Mouse (Mus musculus) kidney, postnatal 14 days (tissue): ENCODE measurements around the gene Hoxb8.
A peak's percentile ranks its signal among the peaks of the same experiment; 100 is the strongest.

Experiments
- DNase-seq: peaks from one replicate; pipeline ENCODE4 v3.0.0; 2022; ENCODE audit warnings: mixed read lengths

Hoxb8 gene

GRCm38 (mm10) chr11:96301837-96302236, 20.1 kb downstream of the Hoxb8 start:
- peak; percentile 91 for DNase-seq

GRCm38 (mm10) chr11:96302381-96303150, 20.9 kb downstream of the Hoxb8 start:
- DNase-seq, result peak; percentile 23

- peak; percentile 94 for DNase-seq
Measured at GRCm38 (mm10) chr11:96303151-96304099, 21.7 kb downstream of the Hoxb8 start, which contains the start of gene Hoxb5. Gene Hoxb5, plus strand, starts transcription at chr11:96303336.

- DNase-seq, result peak; percentile 53
Measured at GRCm38 (mm10) chr11:96304381-96305195, 22.9 kb downstream of the Hoxb8 start.

- DNase-seq, result no peak
Measured at GRCm38 (mm10) chr11:96305505-96306182, 23.9 kb downstream of the Hoxb8 start.

- no peak for DNase-seq
Measured at GRCm38 (mm10) chr11:96306183-96306907, 24.6 kb downstream of the Hoxb8 start.

GRCm38 (mm10) chr11:96306908-96307269, 25.2 kb downstream of the Hoxb8 start:
- DNase-seq, result peak; percentile 76

- DNase-seq, result no peak
Measured at GRCm38 (mm10) chr11:96308763-96309162, 27.1 kb downstream of the Hoxb8 start.

- DNase-seq, result peak; percentile 82
Measured at GRCm38 (mm10) chr11:96309288-96309687, 27.6 kb downstream of the Hoxb8 start.

GRCm38 (mm10) chr11:96310183-96310938, 28.7 kb downstream of the Hoxb8 start:
- no peak for DNase-seq

GRCm38 (mm10) chr11:96311097-96311496, 29.4 kb downstream of the Hoxb8 start:
- no peak for DNase-seq

- peak; percentile 90 for DNase-seq
Measured at GRCm38 (mm10) chr11:96311520-96312417, 30.1 kb downstream of the Hoxb8 start.

- no peak for DNase-seq
Measured at GRCm38 (mm10) chr11:96313134-96313533, 31.4 kb downstream of the Hoxb8 start.

- no peak for DNase-seq
Measured at GRCm38 (mm10) chr11:96313806-96314428, 32.2 kb downstream of the Hoxb8 start.

GRCm38 (mm10) chr11:96314671-96315343, 33.1 kb downstream of the Hoxb8 start:
- peak; percentile 82 for DNase-seq

- no peak for DNase-seq
Measured at GRCm38 (mm10) chr11:96315344-96315681, 33.6 kb downstream of the Hoxb8 start.

GRCm38 (mm10) chr11:96316696-96317607, 35.2 kb downstream of the Hoxb8 start:
- DNase-seq, result no peak
